Mouse (Mus musculus) midbrain, embryonic 15.5 days (tissue): ENCODE results near the gene Col26a1. TPM values are rescaled to one million over a fixed set of nuclear protein-coding genes. Genes with fewer than 3 reads are reported as not detected.

Experiments
- ATAC-seq: fragments of 200-750 bp; cut with Nextera tagmentation; replicated peaks from 2 replicates; pipeline ENCODE4 v1.8.0; 2017; ENCODE audit warnings: moderate TSS enrichment
- H3K27ac ChIP-seq: fragments of 300-500 bp; sonication (generic); 2 replicates; pipeline ENCODE4 v1.5.1; 2015; ENCODE audit warnings: mild to moderate bottlenecking, inconsistent platforms
- H3K27me3 ChIP-seq: fragments of 300-500 bp; sonication (generic); replicated peaks from 2 replicates; pipeline ENCODE4 v1.6.1; 2015; ENCODE audit warnings: inconsistent platforms
- H3K36me3 ChIP-seq: fragments of 300-500 bp; sonication (generic); replicated peaks from 2 replicates; pipeline ENCODE4 v1.6.1; 2015; ENCODE audit warnings: inconsistent platforms
- H3K4me1 ChIP-seq: fragments of 300-500 bp; sonication (generic); 2 replicates; pipeline ENCODE4 v1.6.1; 2015; ENCODE audit warnings: inconsistent platforms
- H3K4me2 ChIP-seq: fragments of 300-500 bp; sonication (generic); 2 replicates; pipeline ENCODE4 v1.6.1; 2015; ENCODE audit warnings: inconsistent platforms, mild to moderate bottlenecking, moderate library complexity
- H3K4me3 ChIP-seq: fragments of 300-500 bp; sonication (generic); 2 replicates; pipeline ENCODE4 v1.5.1; 2015; ENCODE audit warnings: mild to moderate bottlenecking, inconsistent platforms
- H3K9ac ChIP-seq: fragments of 300-500 bp; sonication (generic); 2 replicates; pipeline ENCODE4 v1.6.1; 2015; ENCODE audit warnings: mild to moderate bottlenecking, inconsistent platforms
- H3K9me3 ChIP-seq: fragments of 300-500 bp; sonication (generic); 2 replicates; pipeline ENCODE4 v1.6.1; 2016; ENCODE audit warnings: inconsistent platforms
- WGBS: fragments of 180-500 bp; shearing (Covaris S2); methylation state at CpG from one replicate; pipeline ENCODE4 v1.1.7; 2015; ENCODE audit warnings: mixed read lengths; 5-methylcytosine and 5-hydroxymethylcytosine counted together
- polyA plus RNA-seq: library from polyadenylated mRNA; unstranded; fragments of >200 nt; fragmentation: Nextera tagmentation; extraction: Ambion mirVana; gene quantifications from 2 replicates; pipeline ENCODE4 v1.2.1, GENCODE M21; 2015

Gene Col26a1
- polyA plus RNA-seq = 31.6 and 34.3 TPM in 2 replicates

DNA sequence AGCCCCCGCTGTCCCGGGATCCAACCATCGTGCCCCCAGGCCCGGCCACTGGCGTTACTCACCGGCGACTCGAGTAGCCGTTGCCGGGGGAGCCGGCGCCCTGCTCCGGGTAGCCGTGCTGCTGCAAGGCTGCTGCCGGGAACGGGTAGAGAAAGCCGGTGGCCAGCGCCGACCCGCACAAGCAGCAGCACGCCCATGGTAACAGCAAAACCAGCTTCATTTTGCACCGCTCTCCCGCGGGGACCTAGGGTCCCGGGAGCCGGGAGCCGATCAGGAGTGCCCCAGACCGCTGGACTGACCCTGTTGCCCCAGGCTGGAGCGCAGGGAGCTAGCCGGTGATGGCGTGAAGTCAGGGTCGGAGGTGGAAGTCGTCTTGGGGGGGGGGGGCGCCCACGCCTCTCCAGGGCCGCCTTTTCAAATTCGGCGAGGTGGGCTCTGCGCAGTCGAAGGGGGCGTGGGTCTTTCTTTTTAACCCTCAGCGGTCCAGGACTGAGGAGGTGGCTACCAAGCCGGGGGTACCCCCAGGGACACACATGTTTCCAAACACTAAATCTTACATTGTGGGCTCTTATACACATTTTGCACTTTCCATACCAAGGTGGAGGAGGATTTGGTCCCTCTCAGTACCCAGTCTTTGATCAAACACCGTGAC is at the start of gene Col26a1:
Col26a1 (minus strand) TSS at position 422 of the 652 bp plus-strand sequence.
- ATAC-seq = peak; percentile 54
- no peaks in the 10 kb centered on the region for H3K9me3 ChIP-seq
- WGBS = under 1% methylated on average over 43 of the region's 44 CpGs
- H3K4me2 ChIP-seq = peak within 1 kb of the TSS; percentile 63
- peak within 1 kb of the TSS; percentile 53 for H3K4me3 ChIP-seq
- H3K27me3 ChIP-seq = peaks cover 33% of the 10 kb centered on the region
- H3K27ac ChIP-seq = no peak within 1 kb of the TSS
- H3K36me3 ChIP-seq = no peaks in the 10 kb centered on the region
- peaks cover 18% of the 10 kb centered on the region for H3K4me1 ChIP-seq
- H3K9ac ChIP-seq = peak within 1 kb of the TSS; percentile 50

DNA sequence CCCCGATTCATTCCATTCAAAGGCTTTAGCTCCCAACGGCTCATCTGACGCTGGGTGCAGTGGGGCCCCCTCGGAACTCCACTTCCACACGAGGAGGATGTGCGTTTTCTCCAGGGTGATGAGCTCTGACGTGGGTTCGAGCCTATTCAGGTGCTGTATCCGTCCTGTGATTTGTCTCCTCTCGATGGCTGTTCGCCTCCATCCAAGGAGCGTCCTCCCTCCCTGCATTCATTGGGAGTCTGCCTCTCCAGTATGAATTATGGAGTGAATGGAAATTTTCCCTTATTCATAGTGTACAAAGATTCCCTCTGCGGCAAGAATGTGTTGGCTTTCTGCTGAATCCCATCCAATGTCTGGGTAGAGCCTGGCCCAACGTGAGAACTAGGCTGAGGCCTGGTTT is 48.9 kb upstream of the Col26a1 start:
- no peak for ATAC-seq
- no peak overlapping the region for H3K4me3 ChIP-seq
- 85% methylated on average over 14 of the region's 14 CpGs for WGBS

DNA sequence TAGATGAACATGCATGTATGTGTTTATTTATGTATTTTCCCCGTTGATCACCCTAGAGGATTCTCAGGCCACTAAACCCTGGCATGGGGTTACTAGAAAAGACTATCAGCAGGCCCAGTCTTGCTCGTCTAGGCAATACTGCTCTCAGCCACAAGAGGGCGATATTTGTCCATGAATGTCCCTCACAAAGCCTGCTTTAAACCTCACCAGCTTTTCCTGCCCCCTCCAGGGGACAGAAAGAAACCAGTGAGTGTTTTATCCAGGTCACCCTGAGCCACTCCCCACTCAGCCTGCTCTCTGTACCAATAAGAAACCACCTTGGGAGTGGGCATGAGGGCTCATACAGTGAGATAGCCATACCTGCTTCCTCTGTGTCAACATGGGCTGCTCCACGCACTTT is 46.1 kb upstream of the Col26a1 start:
- peak; percentile 67 for ATAC-seq
- Histone ChIP-seq H3K4me2 (no peak overlapping the region), H3K4me3 (no peak overlapping the region), H3K27ac (0 out of 2 replicates have a peak overlapping the region, but pooled peaks have one; percentile 45), H3K36me3 (no peaks in the 10 kb centered on the region), H3K9ac (no peak overlapping the region), H3K9me3 (no peaks in the 10 kb centered on the region), H3K4me1 (peaks cover 3% of the 10 kb centered on the region; the same call in 1 of the 2 replicates), H3K27me3 (no peaks in the 10 kb centered on the region)
- WGBS = 21% methylated on average over 4 of the region's 4 CpGs

More for the DNA sequence above, 48.9 kb upstream of the Col26a1 start:
- H3K9ac ChIP-seq = no peak overlapping the region
- no peaks in the 10 kb centered on the region for H3K27me3 ChIP-seq
- H3K4me2 ChIP-seq = no peak overlapping the region
- no peak overlapping the region for H3K27ac ChIP-seq
- peaks cover 3% of the 10 kb centered on the region; the same call in 1 of the 2 replicates for H3K4me1 ChIP-seq
- no peaks in the 10 kb centered on the region for H3K9me3 ChIP-seq
- H3K36me3 ChIP-seq = no peaks in the 10 kb centered on the region

DNA sequence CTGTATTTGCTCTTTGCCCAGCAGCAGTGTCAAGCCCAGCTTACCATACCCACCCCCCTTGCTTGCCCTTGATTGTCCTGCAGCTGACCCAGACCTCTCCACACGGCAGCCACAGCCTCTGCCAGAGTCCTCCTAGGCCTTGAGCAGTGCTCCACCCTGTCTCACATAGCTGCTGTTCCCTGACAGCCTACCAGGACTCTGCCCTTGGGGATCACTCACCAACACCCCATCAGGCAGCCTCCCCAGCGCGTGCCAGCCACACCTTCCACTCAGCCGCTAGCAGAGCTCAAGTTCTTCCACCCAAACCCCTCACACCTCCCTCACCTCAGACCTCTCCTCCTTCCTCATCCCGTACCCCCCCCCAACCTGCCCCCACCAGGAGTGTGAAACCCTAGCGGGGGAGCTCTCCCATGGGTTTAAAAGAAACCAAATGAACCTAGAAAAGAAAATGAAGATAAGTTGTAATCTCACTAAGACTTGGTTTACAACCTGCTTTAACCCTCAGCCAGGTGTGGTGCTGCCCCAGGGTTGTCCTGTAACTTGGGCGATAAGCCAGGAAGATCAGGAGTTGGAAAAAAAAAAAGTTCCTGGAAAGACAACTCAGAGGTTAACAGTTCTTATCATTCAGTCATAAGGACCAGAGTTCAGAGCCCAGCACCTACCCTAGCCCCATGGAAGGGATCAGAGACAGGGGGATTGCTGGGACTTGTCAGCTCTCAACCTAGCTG is 40.9 kb upstream of the Col26a1 start:
- WGBS = 81% methylated on average over 7 of the region's 7 CpGs
- Histone ChIP-seq H3K27me3 (no peaks in the 10 kb centered on the region), H3K9ac (no peak overlapping the region)

DNA sequence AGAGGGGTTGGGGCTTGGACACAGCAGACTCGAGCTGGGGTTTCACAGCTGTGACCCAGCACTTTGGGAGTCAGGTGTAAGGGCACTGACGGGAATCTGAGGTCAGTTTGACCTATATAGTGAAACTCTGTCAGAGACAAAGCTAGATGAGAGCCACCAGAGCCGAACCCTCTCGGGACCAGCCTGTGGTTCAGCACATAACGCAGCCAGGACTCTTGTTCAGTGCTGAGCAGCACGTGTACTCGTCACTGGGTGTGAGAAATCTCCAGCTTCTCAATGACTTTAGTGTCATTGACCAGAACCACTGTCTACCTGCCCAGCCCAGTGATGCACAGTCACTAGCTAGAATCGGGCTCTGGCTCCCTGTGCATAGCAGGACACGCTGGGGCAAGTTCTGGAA is 39.8 kb upstream of the Col26a1 start:
- WGBS = 86% methylated on average over 9 of the region's 9 CpGs

More for the DNA sequence above, 40.9 kb upstream of the Col26a1 start:
- H3K4me1 ChIP-seq = peaks cover 5% of the 10 kb centered on the region
- no peak overlapping the region for H3K4me3 ChIP-seq
- no peak overlapping the region for H3K27ac ChIP-seq
- H3K9me3 ChIP-seq = no peaks in the 10 kb centered on the region
- no peaks in the 10 kb centered on the region for H3K36me3 ChIP-seq
- H3K4me2 ChIP-seq = no peak overlapping the region
- ATAC-seq = no peak

DNA sequence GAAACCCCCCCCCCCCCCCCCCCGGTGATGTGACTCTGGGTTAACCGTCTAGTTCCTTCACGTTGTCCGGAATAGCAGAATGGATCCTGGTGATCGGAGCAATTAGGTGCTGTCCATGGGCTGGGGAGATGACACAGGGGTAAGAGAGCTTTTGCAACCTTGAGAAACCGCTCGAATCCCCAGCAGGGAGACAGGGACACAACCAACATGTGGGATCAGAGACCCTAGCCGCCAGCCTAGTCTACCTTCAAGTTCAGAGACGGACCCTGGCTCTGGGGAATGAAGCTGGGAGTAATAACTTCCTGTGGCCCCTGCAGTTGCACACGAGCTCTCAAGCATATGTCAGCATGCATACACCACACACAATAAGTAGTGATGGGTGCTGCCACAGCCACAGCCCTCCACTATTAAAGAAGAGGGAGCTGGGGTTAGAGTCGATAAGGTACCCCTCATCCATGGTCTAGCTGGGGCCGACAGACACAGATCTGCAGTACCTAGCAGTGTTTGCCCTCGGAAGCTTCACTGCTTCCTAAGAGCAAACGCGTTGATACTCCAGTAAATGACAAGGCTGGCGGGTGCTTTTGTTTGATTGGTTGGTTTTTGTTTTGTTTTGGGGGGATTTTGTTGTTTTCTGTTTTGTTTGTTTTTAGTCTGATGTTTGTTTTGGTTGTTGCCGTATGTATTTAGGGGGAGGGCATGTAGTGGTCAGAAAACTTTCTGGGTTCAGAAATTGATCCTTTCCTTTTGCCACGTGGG is 36.7 kb upstream of the Col26a1 start:
- H3K4me2 ChIP-seq = peak overlapping the region; percentile 74
- no peak overlapping the region for H3K27ac ChIP-seq
- peak; percentile 19 for ATAC-seq
- no peaks in the 10 kb centered on the region for H3K27me3 ChIP-seq
- peak overlapping the region; percentile 71 for H3K9ac ChIP-seq
- peak overlapping the region; percentile 66 for H3K4me3 ChIP-seq
- no peaks in the 10 kb centered on the region for H3K9me3 ChIP-seq
- 0 out of 2 replicates have a peak, but pooled peaks cover under 1% of the 10 kb centered on the region for H3K36me3 ChIP-seq
- H3K4me1 ChIP-seq = peaks cover 5% of the 10 kb centered on the region
- 25% methylated on average over 18 of the region's 18 CpGs for WGBS

More for the DNA sequence above, 39.8 kb upstream of the Col26a1 start:
- Histone ChIP-seq H3K9ac (no peak overlapping the region), H3K4me3 (no peak overlapping the region), H3K4me1 (peaks cover 5% of the 10 kb centered on the region), H3K36me3 (no peaks in the 10 kb centered on the region), H3K27ac (no peak overlapping the region), H3K27me3 (no peaks in the 10 kb centered on the region), H3K4me2 (no peak overlapping the region), H3K9me3 (no peaks in the 10 kb centered on the region)
- ATAC-seq = no peak

DNA sequence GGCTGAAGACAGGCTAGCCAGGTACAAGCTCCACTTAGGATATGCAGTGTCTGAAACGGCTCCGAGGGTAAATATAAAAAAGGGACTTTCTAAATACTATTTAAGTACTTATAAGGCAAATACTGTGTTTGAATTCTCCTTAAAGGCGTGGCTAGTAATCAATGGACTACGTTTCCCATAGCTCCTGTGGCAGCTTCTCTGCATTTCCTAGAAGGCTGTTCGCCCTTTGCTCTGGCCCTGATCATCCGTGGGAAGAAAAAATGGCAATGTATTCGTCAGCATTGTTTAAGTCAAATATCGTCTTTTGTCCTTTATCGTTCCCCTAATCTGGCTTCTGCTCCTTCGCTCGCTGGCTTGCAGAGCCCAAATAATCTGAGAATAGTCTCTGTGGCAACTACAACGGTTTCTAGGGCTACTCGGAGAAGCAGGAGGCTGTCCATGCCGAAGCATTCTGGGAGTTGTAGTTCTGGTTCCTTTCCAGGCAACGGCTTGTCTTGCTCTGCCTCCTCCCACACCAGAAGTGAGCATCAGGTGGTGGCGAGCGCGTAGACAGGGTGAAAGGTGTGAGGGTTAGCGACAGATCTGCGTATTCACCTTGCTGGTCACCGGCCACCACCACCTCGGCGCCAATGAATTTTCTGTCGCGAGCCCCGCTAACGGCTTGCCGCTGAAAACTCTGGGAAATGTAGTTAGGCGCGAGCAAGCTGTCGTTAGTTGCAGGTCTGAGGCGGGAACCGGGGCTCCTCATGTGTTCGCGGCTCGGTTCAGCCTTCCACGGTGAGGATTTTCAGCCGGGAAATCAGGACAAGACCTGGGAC is 35.9 kb upstream of the Col26a1 start:
- Histone ChIP-seq H3K4me2 (peak overlapping the region; percentile 74), H3K27me3 (no peaks in the 10 kb centered on the region), H3K9ac (peak overlapping the region; percentile 71), H3K27ac (peak overlapping the region; percentile 81), H3K36me3 (0 out of 2 replicates have a peak, but pooled peaks cover 3% of the 10 kb centered on the region), H3K4me3 (peak overlapping the region; percentile 66), H3K9me3 (no peaks in the 10 kb centered on the region), H3K4me1 (peaks cover 5% of the 10 kb centered on the region)
- peak; percentile 92 for ATAC-seq
- 2% methylated on average over 38 of the region's 38 CpGs for WGBS

DNA sequence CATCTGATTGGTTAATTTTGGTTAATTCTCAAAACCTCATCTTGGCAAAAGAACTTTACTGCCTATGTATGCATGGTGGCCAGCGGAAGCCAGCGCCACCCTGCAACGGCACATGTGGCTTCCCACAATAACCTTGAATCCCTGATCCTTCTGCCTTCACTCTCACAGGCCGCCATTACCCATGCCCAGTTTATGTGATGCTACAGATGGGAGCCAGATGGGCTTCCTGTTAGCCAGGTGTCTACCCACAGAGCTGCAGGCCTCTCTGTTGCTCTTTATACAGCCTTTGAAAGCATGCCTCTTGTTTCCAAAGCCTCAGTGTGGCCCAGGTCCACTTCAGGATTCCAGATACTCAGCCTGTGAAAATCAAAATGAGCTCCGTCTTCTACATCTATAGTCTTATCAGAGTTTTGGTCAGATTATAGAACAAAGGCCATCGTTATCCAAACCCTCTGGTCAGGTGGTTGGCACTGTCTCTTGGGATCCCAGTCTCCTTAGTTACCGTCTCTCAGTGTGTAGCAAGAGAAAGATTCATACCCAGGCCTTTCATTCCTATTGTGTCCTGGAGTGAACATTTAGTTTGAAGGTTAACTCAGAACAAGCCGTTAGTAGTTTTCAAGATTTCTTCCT is 34.7 kb upstream of the Col26a1 start:
- Histone ChIP-seq H3K4me2 (no peak overlapping the region), H3K36me3 (peaks cover 6% of the 10 kb centered on the region; the same call in 1 of the 2 replicates), H3K9ac (no peak overlapping the region), H3K4me3 (no peak overlapping the region), H3K9me3 (no peaks in the 10 kb centered on the region), H3K4me1 (peaks cover 5% of the 10 kb centered on the region), H3K27ac (no peak overlapping the region), H3K27me3 (no peaks in the 10 kb centered on the region)
- 94% methylated on average over 8 of the region's 8 CpGs for WGBS
- ATAC-seq = no peak

DNA sequence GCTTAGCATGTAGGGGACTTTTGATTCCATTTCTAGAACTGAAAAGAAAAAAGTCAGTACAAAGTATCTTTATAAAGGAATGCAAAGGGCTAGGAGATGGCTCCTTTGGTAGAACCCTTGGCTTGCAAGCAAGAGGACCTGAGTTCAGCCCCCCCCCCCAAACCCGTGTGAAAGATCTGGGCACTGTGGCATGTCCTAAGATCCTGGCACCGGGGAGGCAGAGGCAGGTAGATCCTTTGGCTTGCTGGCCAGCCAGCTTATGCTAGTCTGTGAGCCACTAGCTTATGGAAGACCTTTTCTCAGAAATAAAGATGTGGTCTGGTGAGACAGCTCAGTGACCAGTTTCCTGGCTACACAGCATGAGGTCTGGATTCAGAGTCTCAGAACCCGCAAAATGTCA is 31.2 kb upstream of the Col26a1 start:
- 76% methylated on average over 3 of the region's 3 CpGs for WGBS
- Histone ChIP-seq H3K4me3 (no peak overlapping the region), H3K27ac (no peak overlapping the region), H3K9me3 (no peaks in the 10 kb centered on the region), H3K4me2 (no peak overlapping the region), H3K9ac (no peak overlapping the region), H3K27me3 (no peaks in the 10 kb centered on the region), H3K4me1 (peaks cover 3% of the 10 kb centered on the region), H3K36me3 (peaks cover 14% of the 10 kb centered on the region; the same call in 1 of the 2 replicates)
- ATAC-seq = no peak

DNA sequence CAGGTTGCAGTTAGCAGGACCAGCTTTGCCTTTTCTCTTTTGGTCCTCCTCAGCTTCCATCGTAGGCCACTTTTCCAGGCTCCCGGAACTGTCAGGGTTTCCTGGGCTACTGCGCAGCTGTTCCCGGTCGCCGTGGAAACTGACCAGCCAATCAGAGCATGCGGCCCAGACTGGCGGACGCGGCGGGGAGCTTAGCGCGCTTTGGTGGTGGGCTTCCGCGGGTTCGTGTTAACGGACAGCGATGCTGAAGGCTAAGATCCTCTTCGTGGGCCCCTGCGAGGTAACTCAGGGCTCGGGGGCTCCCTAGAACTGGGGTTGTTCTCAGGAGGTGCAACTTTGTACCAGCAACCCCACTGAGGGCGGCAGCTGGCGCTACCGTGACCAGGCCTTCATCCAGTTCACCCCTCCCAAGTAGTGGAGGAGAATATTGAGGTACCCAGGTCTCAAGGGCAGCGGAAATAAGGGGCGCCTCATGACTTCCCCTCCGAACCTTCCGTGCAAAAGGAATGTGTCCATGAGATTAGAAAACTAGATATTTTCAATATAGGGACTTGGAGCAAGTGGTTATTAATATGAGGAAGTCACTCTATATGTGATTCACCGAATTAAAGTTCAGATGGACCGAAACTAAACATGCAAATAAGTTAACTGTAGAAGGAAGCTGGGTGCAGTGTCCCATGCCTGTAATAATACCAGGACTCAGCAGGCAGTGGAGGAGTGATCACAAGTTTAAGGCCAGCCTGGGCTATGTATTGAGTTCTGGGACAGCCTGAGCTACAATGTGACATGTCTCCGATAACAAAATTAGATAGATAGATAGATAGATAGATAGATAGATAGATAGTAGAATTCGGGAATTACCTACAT is 25.2 kb upstream of the Col26a1 start, which contains the start of gene Ift22:
Ift22 (plus strand) TSS at position 160 of the 867 bp plus-strand sequence.
- 8% methylated on average over 32 of the region's 32 CpGs for WGBS
- Histone ChIP-seq H3K27ac (peak within 1 kb of the TSS; percentile 66), H3K4me2 (peak within 1 kb of the TSS; percentile 58), H3K4me3 (peak within 1 kb of the TSS; percentile 84), H3K27me3 (no peaks in the 10 kb centered on the region), H3K9ac (peak within 1 kb of the TSS; percentile 67), H3K36me3 (peaks cover 11% of the 10 kb centered on the region; the same call in 1 of the 2 replicates), H3K9me3 (no peaks in the 10 kb centered on the region), H3K4me1 (peaks cover 16% of the 10 kb centered on the region)
- peak; percentile 96 for ATAC-seq
